Mouse (Mus musculus): ENCODE measurements around the gene Hdac9. TPM values are rescaled to one million over a fixed set of nuclear protein-coding genes. Genes with fewer than 3 reads are reported as not detected.
A peak's percentile ranks its signal among the peaks of the same experiment; 100 is the strongest.

The Hdac9 gene
- total and polyA plus RNA-seq, 2 experiments, result 0.56 to 1.6 TPM

- Histone ChIP-seq H3K27me3 (ENCODE audit: control insufficient read depth, insufficient read depth, low read length) (no peaks in the 10 kb centered on the region), H3K4me3 (ENCODE audit: insufficient read depth, low read depth, low read length) (no peak overlapping the region), H3K79me2 (ENCODE audit: control insufficient read depth, insufficient read depth, low read length) (no peaks in the 10 kb centered on the region), H3K9ac (ENCODE audit: low read depth, low read length) (no peak overlapping the region), H3K36me3 (ENCODE audit: control insufficient read depth, insufficient read depth, low read length) (no peaks in the 10 kb centered on the region), H3K4me1 (ENCODE audit: control insufficient read depth, insufficient read depth, low read length) (peaks cover 2% of the 10 kb centered on the region), H3K27ac (replicated peaks; ENCODE audit: insufficient read depth, low read depth, low read length) (no peak overlapping the region)
- 64% methylated on average over 1 of the region's 1 CpGs for WGBS
- TF ChIP-seq CTCF (IDR thresholded peaks at IDR 0.05; ENCODE audit: low read depth, low read length), result no peak
- TF ChIP-seq POLR2A (IDR thresholded peaks at IDR 0.05; ENCODE audit: extremely low read depth, insufficient read depth, low read length), result no peak
- DNase-seq (ENCODE audit: extremely low read depth, low read depth, low spot score), result no peak
Observed at GRCm38 (mm10) chr12:34249160-34249559, 667.7 kb downstream of the Hdac9 start.

DNA sequence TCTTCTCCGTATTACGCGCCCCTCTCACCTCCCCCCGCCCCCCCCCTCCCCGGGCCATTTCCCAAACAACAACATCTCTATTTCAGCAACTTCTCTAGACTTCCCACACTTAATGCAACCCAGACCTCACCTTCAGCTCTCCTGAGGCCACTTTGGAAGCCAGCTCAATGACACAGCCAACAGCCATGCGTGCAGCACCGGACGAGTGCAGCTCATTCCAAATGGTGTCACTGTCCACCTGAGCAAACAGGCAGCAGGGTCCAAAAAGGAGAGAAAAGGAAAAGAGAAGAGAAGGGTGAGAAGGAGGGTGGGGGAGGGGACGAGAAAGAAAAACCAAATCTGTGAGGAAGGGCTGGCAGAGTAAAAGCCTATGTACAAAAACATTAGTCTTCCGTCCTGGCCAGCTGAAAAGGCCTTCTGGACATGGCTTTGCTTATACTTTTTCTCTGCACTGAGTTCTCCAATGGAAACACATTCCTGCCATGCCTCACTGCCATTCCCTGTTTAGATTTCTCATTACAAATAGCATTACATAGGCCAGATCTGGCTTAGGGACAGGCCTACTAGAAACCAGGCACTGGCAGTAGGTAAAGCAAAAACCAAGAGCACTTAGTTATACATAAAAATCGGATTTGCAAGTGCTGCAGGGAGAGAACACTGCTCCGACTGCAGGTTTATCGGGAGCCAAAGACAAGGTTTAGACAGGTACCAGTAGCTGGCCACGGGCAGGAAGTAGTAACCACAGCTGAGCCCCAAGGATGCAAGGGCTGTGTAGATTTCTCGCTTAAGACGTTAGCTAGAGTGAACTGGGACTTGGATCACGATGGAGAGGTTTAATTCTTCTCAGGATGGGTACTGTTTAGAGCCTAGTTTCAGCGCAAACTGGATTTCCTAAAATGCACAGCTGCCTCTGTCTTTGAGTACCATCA lies 668.4 kb downstream of the Hdac9 start:
- peaks cover 2% of the 10 kb centered on the region for H3K4me1 ChIP-seq (ENCODE audit: control insufficient read depth, insufficient read depth, low read length)
- DNase-seq (ENCODE audit: extremely low read depth, low read depth, low spot score), result no peak
- no peaks in the 10 kb centered on the region for H3K79me2 ChIP-seq (ENCODE audit: control insufficient read depth, insufficient read depth, low read length)
- H3K36me3 ChIP-seq (ENCODE audit: control insufficient read depth, insufficient read depth, low read length), result no peaks in the 10 kb centered on the region
- no peaks in the 10 kb centered on the region for H3K27me3 ChIP-seq (ENCODE audit: control insufficient read depth, insufficient read depth, low read length)
- no peak overlapping the region for H3K4me3 ChIP-seq (ENCODE audit: insufficient read depth, low read depth, low read length)
- no peak for TF ChIP-seq POLR2A (IDR thresholded peaks at IDR 0.05; ENCODE audit: extremely low read depth, insufficient read depth, low read length)
- TF ChIP-seq CTCF (IDR thresholded peaks at IDR 0.05; ENCODE audit: low read depth, low read length), result no peak
- H3K9ac ChIP-seq (ENCODE audit: low read depth, low read length), result no peak overlapping the region
- 84% methylated on average over 18 of the region's 18 CpGs for WGBS
- H3K27ac ChIP-seq (replicated peaks; ENCODE audit: insufficient read depth, low read depth, low read length), result no peak overlapping the region

DNA sequence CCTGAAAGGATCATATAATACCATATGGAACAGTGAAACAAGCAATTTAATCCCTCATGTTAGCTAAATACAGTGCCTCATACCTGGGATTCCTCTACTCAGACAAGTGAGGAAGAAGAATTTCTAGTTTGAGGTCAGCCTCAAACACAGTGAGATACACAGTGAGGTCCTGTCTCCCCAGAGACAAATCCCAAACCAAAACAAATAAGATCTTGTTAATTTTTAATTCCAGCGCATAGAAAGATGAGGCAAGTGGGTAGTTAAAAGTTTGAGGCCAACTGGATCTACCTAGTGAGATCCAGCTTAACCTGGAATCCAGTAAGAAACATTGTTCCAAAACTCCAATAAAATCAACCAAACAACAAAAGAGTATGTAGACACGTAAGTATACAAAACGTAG lies 678.1 kb downstream of the Hdac9 start:
- no peak overlapping the region for H3K27ac ChIP-seq (replicated peaks; ENCODE audit: insufficient read depth, low read depth, low read length)
- no peak for TF ChIP-seq POLR2A (IDR thresholded peaks at IDR 0.05; ENCODE audit: extremely low read depth, insufficient read depth, low read length)
- no peak for TF ChIP-seq CTCF (IDR thresholded peaks at IDR 0.05; ENCODE audit: low read depth, low read length)
- H3K4me1 ChIP-seq (ENCODE audit: control insufficient read depth, insufficient read depth, low read length), result no peaks in the 10 kb centered on the region; the same call in 1 of the 2 replicates
- no peaks in the 10 kb centered on the region for H3K79me2 ChIP-seq (ENCODE audit: control insufficient read depth, insufficient read depth, low read length)
- 69% methylated on average over 3 of the region's 3 CpGs for WGBS
- H3K36me3 ChIP-seq (ENCODE audit: control insufficient read depth, insufficient read depth, low read length), result no peaks in the 10 kb centered on the region
- no peak overlapping the region for H3K9ac ChIP-seq (ENCODE audit: low read depth, low read length)
- H3K27me3 ChIP-seq (ENCODE audit: control insufficient read depth, insufficient read depth, low read length), result no peaks in the 10 kb centered on the region
- H3K4me3 ChIP-seq (ENCODE audit: insufficient read depth, low read depth, low read length), result no peak overlapping the region
- DNase-seq (ENCODE audit: extremely low read depth, low read depth, low spot score), result peak; percentile 67

GRCm38 (mm10) chr12:34231621-34232150 lies 685.2 kb downstream of the Hdac9 start:
- TF ChIP-seq POLR2A (IDR thresholded peaks at IDR 0.05; ENCODE audit: extremely low read depth, insufficient read depth, low read length), result no peak
- no peak for TF ChIP-seq CTCF (IDR thresholded peaks at IDR 0.05; ENCODE audit: low read depth, low read length)
- DNase-seq (ENCODE audit: extremely low read depth, low read depth, low spot score), result no peak
- Histone ChIP-seq H3K36me3 (ENCODE audit: control insufficient read depth, insufficient read depth, low read length) (no peaks in the 10 kb centered on the region), H3K4me1 (ENCODE audit: control insufficient read depth, insufficient read depth, low read length) (no peaks in the 10 kb centered on the region), H3K79me2 (ENCODE audit: control insufficient read depth, insufficient read depth, low read length) (no peaks in the 10 kb centered on the region), H3K9ac (ENCODE audit: low read depth, low read length) (no peak overlapping the region), H3K27me3 (ENCODE audit: control insufficient read depth, insufficient read depth, low read length) (no peaks in the 10 kb centered on the region), H3K27ac (replicated peaks; ENCODE audit: insufficient read depth, low read depth, low read length) (no peak overlapping the region), H3K4me3 (ENCODE audit: insufficient read depth, low read depth, low read length) (no peak overlapping the region)
- 81% methylated on average over 4 of the region's 4 CpGs for WGBS

GRCm38 (mm10) chr12:34224505-34224904 lies 692.4 kb downstream of the Hdac9 start:
- TF ChIP-seq CTCF (IDR thresholded peaks at IDR 0.05; ENCODE audit: low read depth, low read length) (no peak), POLR2A (IDR thresholded peaks at IDR 0.05; ENCODE audit: extremely low read depth, insufficient read depth, low read length) (no peak)
- H3K27me3 ChIP-seq (ENCODE audit: control insufficient read depth, insufficient read depth, low read length), result no peaks in the 10 kb centered on the region
- no peak for DNase-seq (ENCODE audit: extremely low read depth, low read depth, low spot score)
- no peaks in the 10 kb centered on the region for H3K36me3 ChIP-seq (ENCODE audit: control insufficient read depth, insufficient read depth, low read length)
- no peak overlapping the region for H3K4me3 ChIP-seq (ENCODE audit: insufficient read depth, low read depth, low read length)
- WGBS, result 61% methylated on average over 2 of the region's 2 CpGs
- H3K4me1 ChIP-seq (ENCODE audit: control insufficient read depth, insufficient read depth, low read length), result no peaks in the 10 kb centered on the region
- H3K9ac ChIP-seq (ENCODE audit: low read depth, low read length), result no peak overlapping the region
- no peak overlapping the region for H3K27ac ChIP-seq (replicated peaks; ENCODE audit: insufficient read depth, low read depth, low read length)
- no peaks in the 10 kb centered on the region for H3K79me2 ChIP-seq (ENCODE audit: control insufficient read depth, insufficient read depth, low read length)

DNA sequence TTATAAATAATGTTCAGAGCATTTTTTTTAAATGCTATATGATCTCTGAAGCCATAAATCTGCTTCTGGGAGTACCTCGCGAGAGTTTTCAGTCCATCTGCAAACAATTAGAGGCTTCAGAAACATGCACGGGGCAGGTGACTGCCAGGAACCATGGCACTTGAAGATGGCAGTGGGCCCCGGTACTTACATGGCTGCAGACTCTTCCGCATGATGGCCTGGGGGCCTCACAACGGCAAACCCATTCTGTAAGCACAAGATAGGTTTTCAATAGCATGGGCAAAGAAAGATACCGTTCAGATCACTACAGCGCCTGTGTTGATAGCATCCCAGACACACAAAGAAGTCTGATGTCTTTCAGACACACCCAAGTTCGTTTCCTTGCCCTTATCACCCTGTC lies 695.9 kb downstream of the Hdac9 start:
- H3K27ac ChIP-seq (replicated peaks; ENCODE audit: insufficient read depth, low read depth, low read length), result no peak overlapping the region

More for the DNA sequence above, 695.9 kb downstream of the Hdac9 start:
- WGBS, result 82% methylated on average over 9 of the region's 9 CpGs
- Histone ChIP-seq H3K9ac (ENCODE audit: low read depth, low read length) (no peak overlapping the region), H3K36me3 (ENCODE audit: control insufficient read depth, insufficient read depth, low read length) (no peaks in the 10 kb centered on the region), H3K79me2 (ENCODE audit: control insufficient read depth, insufficient read depth, low read length) (no peaks in the 10 kb centered on the region), H3K4me1 (ENCODE audit: control insufficient read depth, insufficient read depth, low read length) (no peaks in the 10 kb centered on the region), H3K27me3 (ENCODE audit: control insufficient read depth, insufficient read depth, low read length) (no peaks in the 10 kb centered on the region; the same call in 1 of the 2 replicates), H3K4me3 (ENCODE audit: insufficient read depth, low read depth, low read length) (no peak overlapping the region)
- no peak for DNase-seq (ENCODE audit: extremely low read depth, low read depth, low spot score)
- TF ChIP-seq CTCF (IDR thresholded peaks at IDR 0.05; ENCODE audit: low read depth, low read length) (no peak), POLR2A (IDR thresholded peaks at IDR 0.05; ENCODE audit: extremely low read depth, insufficient read depth, low read length) (no peak)

Measured in liver, adult 2 months (tissue).